Mouse (Mus musculus): ENCODE data around the gene Nupr1l. TPM values are rescaled to one million over a fixed set of nuclear protein-coding genes. Genes with fewer than 3 reads are reported as not detected.
"Not testable (repeated sequence)": the region's sequence is repeated elsewhere in the genome, so short reads cannot be mapped to it uniquely, and the experiment has no call there.

Gene Nupr1l
- polyA plus RNA-seq, 1 experiment from 2014 or later: 2.7 TPM

GRCm38 (mm10) chr5:129886271-129886670 is 22.1 kb upstream of the Nupr1l start:
- ATAC-seq (ENCODE audit: borderline replicate concordance, extremely low read depth, low FRiP score, low TSS enrichment): no peak
- H3K36me3 ChIP-seq: peaks cover 24% of the 10 kb centered on the region
- H3K4me3 ChIP-seq: peak overlapping the region; percentile 68
- peak overlapping the region; percentile 80 for H3K9ac ChIP-seq
- H3K4me1 ChIP-seq: peaks cover 16% of the 10 kb centered on the region
- H3K27ac ChIP-seq: no peak overlapping the region
- H3K4me2 ChIP-seq: peak overlapping the region; percentile 70
- H3K27me3 ChIP-seq: no peaks in the 10 kb centered on the region
- 33% methylated on average over 10 of the region's 10 CpGs for WGBS
- H3K9me3 ChIP-seq: no peaks in the 10 kb centered on the region

- Histone ChIP-seq H3K4me2 (peak within 1 kb of the TSS; percentile 70), H3K9me3 (no peaks in the 10 kb centered on the region), H3K36me3 (peaks cover 17% of the 10 kb centered on the region), H3K4me1 (peaks cover 16% of the 10 kb centered on the region), H3K27me3 (no peaks in the 10 kb centered on the region), H3K27ac (peak within 1 kb of the TSS; percentile 90), H3K9ac (peak within 1 kb of the TSS; percentile 80), H3K4me3 (peak within 1 kb of the TSS; percentile 68)
- under 1% methylated on average over 46 of the region's 46 CpGs for WGBS
- ATAC-seq (ENCODE audit: borderline replicate concordance, extremely low read depth, low FRiP score, low TSS enrichment): peak; percentile 100
Observed at GRCm38 (mm10) chr5:129886911-129887636, 21.3 kb upstream of the Nupr1l start, which contains the start of gene Chchd2. Gene Chchd2, minus strand, starts transcription at chr5:129887470.

GRCm38 (mm10) chr5:129890390-129890789 is 17.9 kb upstream of the Nupr1l start:
- not testable (repeated sequence) for H3K36me3 ChIP-seq; H3K27ac ChIP-seq; H3K9me3 ChIP-seq; H3K4me2 ChIP-seq; H3K27me3 ChIP-seq; H3K4me3 ChIP-seq; ATAC-seq (ENCODE audit: borderline replicate concordance, extremely low read depth, low FRiP score, low TSS enrichment); H3K9ac ChIP-seq
- WGBS: 75% methylated on average over 7 of the region's 7 CpGs
- peaks cover 17% of the 10 kb centered on the region for H3K4me1 ChIP-seq

- WGBS: 2% methylated on average over 44 of the region's 44 CpGs
- H3K27ac ChIP-seq: no peak within 1 kb of the TSS
- H3K4me1 ChIP-seq: peaks cover 10% of the 10 kb centered on the region
- H3K4me2 ChIP-seq: peak within 1 kb of the TSS; percentile 90
- H3K27me3 ChIP-seq: no peaks in the 10 kb centered on the region; the same call in 1 of the 2 replicates
- peak within 1 kb of the TSS; percentile 65 for H3K9ac ChIP-seq
- H3K9me3 ChIP-seq: no peaks in the 10 kb centered on the region
- no peaks in the 10 kb centered on the region for H3K36me3 ChIP-seq
- peak within 1 kb of the TSS; percentile 77 for H3K4me3 ChIP-seq
- ATAC-seq (ENCODE audit: borderline replicate concordance, extremely low read depth, low FRiP score, low TSS enrichment): peak; percentile 100
Observed at GRCm38 (mm10) chr5:129895198-129896088, 12.9 kb upstream of the Nupr1l start, which contains the start of gene Zbed5. Gene Zbed5, plus strand, starts transcription at chr5:129895723.

GRCm38 (mm10) chr5:129898449-129898848 is 9.9 kb upstream of the Nupr1l start, which contains the start of gene Phkg1:
Gene Phkg1, minus strand, starts transcription at chr5:129898549.
- H3K9me3 ChIP-seq: no peaks in the 10 kb centered on the region
- no peak for ATAC-seq (ENCODE audit: borderline replicate concordance, extremely low read depth, low FRiP score, low TSS enrichment)
- H3K4me2 ChIP-seq: no peak within 1 kb of the TSS
- H3K9ac ChIP-seq: no peak within 1 kb of the TSS
- no peaks in the 10 kb centered on the region; the same call in 1 of the 2 replicates for H3K27me3 ChIP-seq
- H3K4me1 ChIP-seq: peaks cover 10% of the 10 kb centered on the region
- peaks cover 7% of the 10 kb centered on the region; the same call in 1 of the 2 replicates for H3K36me3 ChIP-seq
- 93% methylated on average over 1 of the region's 1 CpGs for WGBS
- no peak within 1 kb of the TSS for H3K27ac ChIP-seq
- no peak within 1 kb of the TSS for H3K4me3 ChIP-seq

GRCm38 (mm10) chr5:129907775-129908174 is 565 bp upstream of the Nupr1l start:
- 26% methylated on average over 4 of the region's 4 CpGs for WGBS
- Histone ChIP-seq H3K27ac (no peak overlapping the region), H3K4me3 (peak overlapping the region; percentile 66), H3K27me3 (no peaks in the 10 kb centered on the region), H3K9ac (peak overlapping the region; percentile 29), H3K36me3 (no peaks in the 10 kb centered on the region; the same call in 1 of the 2 replicates), H3K4me1 (0 out of 2 replicates have a peak, but pooled peaks cover 6% of the 10 kb centered on the region), H3K4me2 (peak overlapping the region; percentile 92), H3K9me3 (no peaks in the 10 kb centered on the region)
- ATAC-seq (ENCODE audit: borderline replicate concordance, extremely low read depth, low FRiP score, low TSS enrichment): no peak

GRCm38 (mm10) chr5:129909147-129909546 is 807 bp downstream of the Nupr1l start:
- Histone ChIP-seq H3K4me2 (peak overlapping the region; percentile 92), H3K4me3 (peak overlapping the region; percentile 66), H3K27ac (no peak overlapping the region), H3K9me3 (no peaks in the 10 kb centered on the region), H3K36me3 (no peaks in the 10 kb centered on the region), H3K27me3 (no peaks in the 10 kb centered on the region), H3K4me1 (0 out of 2 replicates have a peak, but pooled peaks cover 6% of the 10 kb centered on the region), H3K9ac (peak overlapping the region; percentile 67; the same call in 1 of the 2 replicates)
- WGBS: 64% methylated on average over 9 of the region's 9 CpGs
- ATAC-seq (ENCODE audit: borderline replicate concordance, extremely low read depth, low FRiP score, low TSS enrichment): no peak

- Histone ChIP-seq H3K9me3 (no peaks in the 10 kb centered on the region), H3K27me3 (no peaks in the 10 kb centered on the region), H3K4me2 (no peak overlapping the region), H3K36me3 (no peaks in the 10 kb centered on the region), H3K4me1 (0 out of 2 replicates have a peak, but pooled peaks cover 6% of the 10 kb centered on the region), H3K4me3 (no peak overlapping the region), H3K27ac (no peak overlapping the region), H3K9ac (no peak overlapping the region)
- no peak for ATAC-seq (ENCODE audit: borderline replicate concordance, extremely low read depth, low FRiP score, low TSS enrichment)
- WGBS: 78% methylated on average over 7 of the region's 7 CpGs
Observed at GRCm38 (mm10) chr5:129909591-129909990, 1.3 kb downstream of the Nupr1l start.

- 34% methylated on average over 2 of the region's 2 CpGs for WGBS
- Histone ChIP-seq H3K27ac (no peak overlapping the region), H3K27me3 (no peaks in the 10 kb centered on the region), H3K4me3 (no peak overlapping the region), H3K4me1 (0 out of 2 replicates have a peak, but pooled peaks cover 2% of the 10 kb centered on the region), H3K36me3 (no peaks in the 10 kb centered on the region), H3K4me2 (no peak overlapping the region), H3K9ac (no peak overlapping the region), H3K9me3 (no peaks in the 10 kb centered on the region)
- ATAC-seq (ENCODE audit: borderline replicate concordance, extremely low read depth, low FRiP score, low TSS enrichment): 0 out of 2 replicates have a peak, but pooled peaks have one; percentile 39
Observed at GRCm38 (mm10) chr5:129914024-129914423, 5.7 kb downstream of the Nupr1l start.

- H3K36me3 ChIP-seq; H3K4me2 ChIP-seq; H3K9ac ChIP-seq; ATAC-seq (ENCODE audit: borderline replicate concordance, extremely low read depth, low FRiP score, low TSS enrichment); H3K27me3 ChIP-seq; H3K27ac ChIP-seq; H3K4me3 ChIP-seq; H3K9me3 ChIP-seq; H3K4me1 ChIP-seq: not testable (repeated sequence)
- WGBS: 78% methylated on average over 11 of the region's 11 CpGs
Observed at GRCm38 (mm10) chr5:129915491-129915890, 7.2 kb downstream of the Nupr1l start.

- no peaks in the 10 kb centered on the region for H3K36me3 ChIP-seq
- no peak for ATAC-seq (ENCODE audit: borderline replicate concordance, extremely low read depth, low FRiP score, low TSS enrichment)
- 84% methylated on average over 24 of the region's 24 CpGs for WGBS
- H3K4me3 ChIP-seq: no peak overlapping the region
- H3K27me3 ChIP-seq: no peaks in the 10 kb centered on the region
- no peak overlapping the region for H3K9ac ChIP-seq
- no peaks in the 10 kb centered on the region for H3K9me3 ChIP-seq
- no peak overlapping the region for H3K4me2 ChIP-seq
- H3K4me1 ChIP-seq: no peaks in the 10 kb centered on the region
- no peak overlapping the region for H3K27ac ChIP-seq
Observed at GRCm38 (mm10) chr5:129918065-129918651, 9.8 kb downstream of the Nupr1l start.

Data from lung, embryonic 15.5 days (tissue).